Mouse (Mus musculus) kidney, embryonic 16.5 days (tissue): ENCODE data around the gene Tlnrd1. TPM values are rescaled to one million over a fixed set of nuclear protein-coding genes. Genes with fewer than 3 reads are reported as not detected.
A peak's percentile ranks its signal among the peaks of the same experiment; 100 is the strongest.

ENCODE experiments used
- ATAC-seq: fragments of 200-750 bp; cut with Nextera tagmentation; 2 replicates; pipeline ENCODE4 v1.8.0; 2017; ENCODE audit warnings: moderate TSS enrichment; ENCODE audit not compliant: low FRiP score, low TSS enrichment
- H3K27ac ChIP-seq: fragments of 300-500 bp; sonication (generic); 2 replicates; pipeline ENCODE4 v1.5.1; 2014; ENCODE audit warnings: low read length
- H3K27me3 ChIP-seq: fragments of 300-500 bp; sonication (generic); 2 replicates; pipeline ENCODE4 v1.6.1; 2014; ENCODE audit warnings: low read length, control low read depth, mixed read lengths; ENCODE audit not compliant: insufficient read depth
- H3K36me3 ChIP-seq: fragments of 300-500 bp; sonication (generic); 2 replicates; pipeline ENCODE4 v1.6.1; 2014; ENCODE audit warnings: low read length, control low read depth, mixed read lengths; ENCODE audit not compliant: insufficient read depth
- H3K4me1 ChIP-seq: fragments of 300-500 bp; sonication (generic); 2 replicates; pipeline ENCODE4 v1.6.1; 2014; ENCODE audit warnings: low read length, control low read depth, mixed read lengths; ENCODE audit not compliant: insufficient read depth
- H3K4me2 ChIP-seq: fragments of 300-500 bp; sonication (generic); replicated peaks from 2 replicates; pipeline ENCODE4 v1.6.1; 2014; ENCODE audit warnings: low read depth, low read length
- H3K4me3 ChIP-seq: fragments of 300-500 bp; sonication (generic); 2 replicates; pipeline ENCODE4 v1.5.1; 2014; ENCODE audit warnings: mild to moderate bottlenecking, low read length
- H3K9ac ChIP-seq: fragments of 300-500 bp; sonication (generic); replicated peaks from 2 replicates; pipeline ENCODE4 v1.6.1; 2014; ENCODE audit warnings: low read length
- H3K9me3 ChIP-seq: fragments of 300-500 bp; sonication (generic); 2 replicates; pipeline ENCODE4 v1.6.1; 2016; ENCODE audit warnings: low read length, control low read depth
- WGBS: fragments of 180-500 bp; shearing (Covaris S2); extraction: QIAGEN DNeasy Blood & Tissue Kit; methylation state at CpG from one replicate; pipeline ENCODE4 v1.1.7; 2014; 5-methylcytosine and 5-hydroxymethylcytosine counted together
- polyA plus RNA-seq: library from polyadenylated mRNA; unstranded; fragments of >200 nt; fragmentation: Nextera tagmentation; extraction: Ambion mirVana; gene quantifications from 2 replicates; pipeline ENCODE4 v1.2.1, GENCODE M21; 2015

Tlnrd1 gene
- polyA plus RNA-seq: 7.4 and 8.1 TPM in 2 replicates

DNA sequence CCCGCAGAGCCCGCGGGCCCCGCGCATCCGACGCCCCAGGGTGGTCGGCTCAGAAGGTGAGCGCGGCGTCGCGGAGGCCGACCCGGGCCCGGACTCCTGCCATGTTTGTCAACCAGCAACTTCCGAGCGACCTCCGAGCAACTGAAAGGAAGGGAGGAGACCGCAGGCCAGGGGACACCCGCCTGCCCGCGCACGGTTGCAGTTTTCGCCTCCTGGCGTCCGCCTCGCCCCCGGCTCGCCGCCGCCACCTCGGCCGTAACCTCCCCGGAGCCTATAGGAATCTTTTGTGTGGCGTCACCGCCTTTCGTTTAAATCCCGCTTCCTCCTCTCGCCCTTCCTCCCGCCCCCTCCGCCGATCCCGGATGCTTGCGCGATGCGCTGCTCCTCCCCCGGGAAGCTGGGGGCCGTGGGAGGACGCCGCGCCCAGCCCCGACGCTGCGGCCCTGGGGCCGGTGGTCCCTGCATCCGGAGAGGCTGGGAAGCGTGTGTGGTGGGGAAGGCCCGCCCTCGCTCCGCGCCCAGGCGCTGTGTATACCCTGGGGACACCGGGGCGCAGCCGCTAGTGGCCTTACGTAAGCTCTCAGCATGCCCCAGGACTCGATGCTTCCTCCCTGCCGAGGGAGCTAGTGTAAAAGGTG is at the start of gene Tlnrd1, which contains the start of gene Mesd:
Tlnrd1 (minus strand) TSS at position 285 of the 638 bp plus-strand sequence.
Mesd (plus strand) TSS at position 446 of the 638 bp plus-strand sequence.
- Histone ChIP-seq H3K4me1 (peaks cover 41% of the 10 kb centered on the region), H3K9me3 (no peaks in the 10 kb centered on the region), H3K27me3 (no peaks in the 10 kb centered on the region), H3K4me3 (peak within 1 kb of the TSS; percentile 82), H3K9ac (peak within 1 kb of the TSS; percentile 93), H3K36me3 (peaks cover 15% of the 10 kb centered on the region; the same call in 1 of the 2 replicates), H3K27ac (peak within 1 kb of the TSS; percentile 99), H3K4me2 (peak within 1 kb of the TSS; percentile 94)
- WGBS: under 1% methylated on average over 68 of the region's 69 CpGs
- peak; percentile 89 for ATAC-seq

DNA sequence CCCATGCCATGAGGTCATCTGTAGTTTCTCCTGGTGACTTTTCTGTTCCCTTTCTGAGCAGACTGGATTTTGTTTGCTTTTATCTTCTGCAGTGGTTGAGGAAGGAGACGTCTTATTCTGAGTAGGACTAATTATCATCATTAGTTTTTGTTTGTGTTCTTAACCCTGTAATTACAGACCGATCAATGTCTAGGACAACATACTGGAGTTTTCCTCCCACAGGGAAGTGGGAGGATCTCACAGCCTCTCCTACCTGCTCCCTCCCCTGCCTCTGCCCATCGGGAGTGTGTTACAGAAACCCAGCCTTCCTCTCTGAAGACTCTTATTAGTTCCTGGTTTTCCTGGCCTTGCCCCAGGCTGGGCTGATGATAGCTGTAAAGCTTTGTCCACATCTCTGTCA is 37.5 kb upstream of the Tlnrd1 start:
- Histone ChIP-seq H3K4me3 (no peak overlapping the region), H3K27ac (no peak overlapping the region), H3K9ac (no peak overlapping the region), H3K27me3 (no peaks in the 10 kb centered on the region), H3K4me1 (no peaks in the 10 kb centered on the region), H3K36me3 (no peaks in the 10 kb centered on the region), H3K4me2 (no peak overlapping the region), H3K9me3 (no peaks in the 10 kb centered on the region)
- ATAC-seq: no peak
- 25% methylated on average over 3 of the region's 3 CpGs for WGBS

DNA sequence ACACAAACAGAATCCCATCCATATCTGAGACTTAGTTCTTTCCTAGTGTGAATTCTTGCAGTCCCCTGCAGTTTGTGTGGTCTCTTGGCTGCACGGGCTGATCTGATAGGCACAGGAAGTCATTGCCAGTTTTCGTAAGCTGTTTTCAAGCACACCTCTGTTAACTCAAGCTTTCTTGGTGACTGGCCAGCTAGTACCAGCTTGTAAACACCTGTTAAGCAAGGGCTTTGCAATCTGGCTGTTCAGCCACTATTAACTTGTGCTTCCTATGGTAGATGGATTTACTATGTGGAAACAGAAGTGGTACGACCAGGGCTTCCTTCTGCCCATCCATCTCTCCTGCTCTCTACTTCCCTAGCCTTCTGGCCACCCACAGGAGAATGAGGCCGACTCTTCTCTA is 36.1 kb upstream of the Tlnrd1 start:
- Histone ChIP-seq H3K4me2 (no peak overlapping the region), H3K36me3 (no peaks in the 10 kb centered on the region), H3K27ac (no peak overlapping the region), H3K27me3 (no peaks in the 10 kb centered on the region), H3K4me1 (no peaks in the 10 kb centered on the region), H3K9me3 (no peaks in the 10 kb centered on the region), H3K9ac (no peak overlapping the region), H3K4me3 (no peak overlapping the region)
- ATAC-seq: no peak
- 65% methylated on average over 4 of the region's 4 CpGs for WGBS

DNA sequence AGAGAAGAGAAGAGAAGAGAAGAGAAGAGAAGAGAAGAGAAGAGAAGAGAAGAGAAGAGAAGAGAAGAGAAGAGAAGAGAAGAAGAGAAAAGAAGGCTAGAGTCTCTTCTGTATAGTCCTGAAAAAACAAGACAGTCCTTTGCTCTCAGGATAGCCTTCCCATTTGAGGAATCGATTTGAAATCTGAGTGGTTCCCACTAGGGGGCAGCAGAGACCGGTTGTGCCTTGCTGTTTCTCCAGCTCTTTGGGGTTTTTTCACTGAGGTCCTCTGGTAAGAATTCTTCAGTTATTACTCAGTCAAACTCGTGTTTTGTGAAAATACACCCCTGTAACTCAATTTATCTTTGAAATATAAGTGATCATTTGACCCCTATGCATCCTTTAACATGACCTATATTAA is 30.5 kb upstream of the Tlnrd1 start:
- Histone ChIP-seq H3K27me3 (no peaks in the 10 kb centered on the region), H3K27ac (no peak overlapping the region), H3K36me3 (no peaks in the 10 kb centered on the region), H3K4me1 (no peaks in the 10 kb centered on the region), H3K9ac (no peak overlapping the region), H3K9me3 (no peaks in the 10 kb centered on the region), H3K4me2 (no peak overlapping the region), H3K4me3 (no peak overlapping the region)
- WGBS: 3% methylated on average over 3 of the region's 3 CpGs
- peak; percentile 49; the same call in 1 of the 2 replicates for ATAC-seq

DNA sequence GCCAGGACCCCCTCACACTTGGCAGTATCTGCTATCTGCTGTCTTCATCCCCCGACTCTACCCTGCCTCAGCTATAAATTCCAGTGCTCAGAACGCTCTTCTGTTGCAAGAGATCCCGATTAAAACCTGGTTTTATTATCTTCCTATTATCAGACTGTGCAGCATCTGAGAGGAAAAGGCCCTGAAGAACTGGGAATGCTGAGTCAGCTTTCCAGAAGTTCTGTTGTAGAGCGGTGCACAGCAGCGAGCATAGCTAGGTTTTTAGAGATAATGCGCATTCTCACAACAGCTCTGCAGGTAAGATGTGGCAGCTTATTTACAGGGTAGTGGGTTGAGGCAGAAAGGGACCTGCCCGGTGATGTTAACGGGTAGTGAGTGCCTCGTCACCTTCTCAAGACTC is 29.9 kb upstream of the Tlnrd1 start:
- no peak for ATAC-seq
- Histone ChIP-seq H3K4me1 (no peaks in the 10 kb centered on the region), H3K27me3 (no peaks in the 10 kb centered on the region), H3K9me3 (no peaks in the 10 kb centered on the region), H3K4me2 (no peak overlapping the region), H3K36me3 (no peaks in the 10 kb centered on the region), H3K9ac (no peak overlapping the region), H3K27ac (no peak overlapping the region), H3K4me3 (no peak overlapping the region)
- 68% methylated on average over 9 of the region's 9 CpGs for WGBS

DNA sequence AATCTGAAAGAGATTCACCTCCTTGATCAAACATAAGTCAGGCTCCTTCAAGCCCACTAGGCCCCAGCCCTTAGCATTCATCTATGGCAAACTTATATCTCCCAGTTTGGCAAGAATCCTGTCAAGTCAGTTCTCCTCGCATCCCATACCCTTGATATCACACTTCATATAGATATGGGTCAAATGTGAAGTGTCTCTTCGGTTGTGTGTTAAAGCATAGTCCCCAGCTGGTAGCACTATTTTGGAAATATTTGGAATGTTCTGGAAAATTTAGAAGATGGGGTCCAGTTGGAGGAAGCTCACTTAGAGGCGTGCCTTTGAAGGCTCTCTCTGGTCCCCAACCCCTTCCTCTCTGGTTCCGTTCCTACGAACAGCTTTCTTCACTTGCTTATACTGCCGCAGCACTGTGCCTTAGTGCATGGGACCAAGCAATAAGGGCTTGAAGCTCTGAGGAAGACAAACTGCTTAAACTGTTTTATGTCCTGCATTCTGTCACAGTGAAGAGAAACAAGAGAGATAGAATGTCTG is 29.4 kb upstream of the Tlnrd1 start:
- no peaks in the 10 kb centered on the region for H3K4me1 ChIP-seq
- no peak overlapping the region for H3K27ac ChIP-seq
- H3K9ac ChIP-seq: no peak overlapping the region
- no peaks in the 10 kb centered on the region for H3K36me3 ChIP-seq
- H3K4me2 ChIP-seq: no peak overlapping the region
- no peaks in the 10 kb centered on the region for H3K27me3 ChIP-seq
- no peak overlapping the region for H3K4me3 ChIP-seq
- 86% methylated on average over 6 of the region's 6 CpGs for WGBS
- ATAC-seq: no peak
- no peaks in the 10 kb centered on the region for H3K9me3 ChIP-seq

DNA sequence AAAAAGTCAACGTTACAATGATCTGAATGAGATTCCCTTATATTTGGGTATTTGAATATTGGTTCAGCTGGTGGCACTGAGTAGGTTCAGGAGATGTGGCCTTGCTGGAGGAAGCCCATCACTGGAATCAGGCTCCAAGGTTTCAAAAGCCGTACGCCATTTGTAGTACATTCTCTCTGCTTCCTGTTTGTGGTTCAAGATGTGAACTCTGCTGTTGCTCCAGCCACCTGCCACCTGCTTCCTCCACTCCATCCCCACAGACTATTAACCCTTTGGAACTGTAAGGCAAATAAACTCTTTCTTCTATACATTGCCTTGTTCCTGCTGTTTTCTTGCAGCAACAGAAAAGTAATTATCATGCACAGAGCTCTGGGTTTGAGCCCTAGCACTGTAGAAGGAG is 27.8 kb upstream of the Tlnrd1 start:
- Histone ChIP-seq H3K4me2 (no peak overlapping the region), H3K36me3 (no peaks in the 10 kb centered on the region), H3K9me3 (no peaks in the 10 kb centered on the region; the same call in 1 of the 2 replicates), H3K4me3 (no peak overlapping the region), H3K27me3 (no peaks in the 10 kb centered on the region), H3K4me1 (no peaks in the 10 kb centered on the region), H3K27ac (no peak overlapping the region), H3K9ac (no peak overlapping the region)
- no peak for ATAC-seq
- 75% methylated on average over 3 of the region's 3 CpGs for WGBS

DNA sequence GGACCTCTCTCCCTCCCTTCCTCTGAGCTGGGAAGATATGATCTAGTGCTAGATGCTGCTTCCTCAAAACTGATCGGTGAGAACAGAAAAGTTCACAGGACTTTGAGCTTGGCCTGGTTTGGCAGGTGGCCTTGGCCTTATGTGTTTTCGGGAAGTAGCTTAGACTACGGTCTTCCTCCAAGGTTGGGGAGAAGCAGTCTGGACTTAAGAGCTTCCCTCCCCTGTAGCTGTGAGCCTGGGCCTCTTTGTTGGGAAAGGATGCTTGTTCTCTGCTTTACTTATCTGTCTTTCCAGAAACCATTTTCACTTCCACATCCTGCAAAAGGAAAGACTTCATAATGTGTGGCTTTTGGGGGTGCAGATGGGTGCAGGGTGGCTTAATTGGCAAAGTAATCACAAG is 20.7 kb upstream of the Tlnrd1 start:
- H3K36me3 ChIP-seq: peaks cover 3% of the 10 kb centered on the region; the same call in 1 of the 2 replicates
- peaks cover 3% of the 10 kb centered on the region; the same call in 1 of the 2 replicates for H3K9me3 ChIP-seq
- H3K27me3 ChIP-seq: no peaks in the 10 kb centered on the region
- no peak overlapping the region for H3K9ac ChIP-seq
- H3K4me1 ChIP-seq: no peaks in the 10 kb centered on the region
- WGBS: 76% methylated on average over 3 of the region's 3 CpGs
- no peak overlapping the region for H3K4me3 ChIP-seq
- ATAC-seq: no peak
- H3K27ac ChIP-seq: no peak overlapping the region
- H3K4me2 ChIP-seq: no peak overlapping the region

DNA sequence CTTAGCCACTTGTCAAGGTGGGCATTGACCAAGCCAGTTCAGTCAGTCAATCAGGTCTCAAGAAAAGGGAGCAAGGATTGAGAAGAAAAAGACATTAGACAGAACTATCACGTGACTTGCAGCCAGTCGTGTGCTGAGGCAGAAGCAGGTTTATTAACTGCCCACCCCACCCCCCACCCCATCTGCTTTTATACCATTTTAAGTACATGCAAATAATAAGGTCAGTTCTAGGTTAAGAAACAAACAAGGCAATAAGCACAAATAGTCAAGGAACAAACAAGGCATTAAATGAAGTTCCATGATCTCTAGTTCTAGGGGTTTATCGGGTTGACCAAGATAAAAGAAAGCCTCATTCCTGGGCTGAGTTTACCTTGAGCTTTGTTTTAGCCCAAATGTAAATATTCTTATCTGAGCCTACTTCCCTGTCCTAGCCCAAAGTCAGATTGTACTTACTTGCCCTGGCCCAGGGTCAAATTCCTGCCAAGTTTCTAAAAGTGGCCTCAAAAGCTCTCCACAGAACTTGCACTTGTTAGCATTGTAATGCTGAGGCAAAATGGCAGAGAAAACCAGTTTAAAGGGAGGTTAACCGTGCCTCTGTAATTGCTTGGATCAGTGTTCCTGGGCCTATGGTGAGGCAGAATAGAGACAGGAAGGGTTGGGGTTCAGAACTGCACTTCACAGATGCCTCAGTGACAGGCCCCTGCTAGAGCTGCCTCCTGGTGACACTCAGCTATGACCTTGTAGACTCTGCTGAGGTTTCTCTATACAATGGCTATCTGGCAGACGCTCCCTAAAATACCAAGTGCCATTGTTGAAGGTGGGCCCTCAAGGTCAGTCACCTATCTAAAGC is 18.4 kb upstream of the Tlnrd1 start:
- no peaks in the 10 kb centered on the region for H3K27me3 ChIP-seq
- no peaks in the 10 kb centered on the region for H3K4me1 ChIP-seq
- no peak for ATAC-seq
- H3K36me3 ChIP-seq: peaks cover 26% of the 10 kb centered on the region
- no peak overlapping the region for H3K27ac ChIP-seq
- H3K4me2 ChIP-seq: no peak overlapping the region
- WGBS: 78% methylated on average over 5 of the region's 5 CpGs
- H3K9ac ChIP-seq: no peak overlapping the region
- no peak overlapping the region for H3K4me3 ChIP-seq
- H3K9me3 ChIP-seq: peaks cover 3% of the 10 kb centered on the region; the same call in 1 of the 2 replicates
